Mouse (Mus musculus) neural tube, embryonic 11.5 days (tissue): ENCODE results near the gene Frem1. TPM values are rescaled to one million over a fixed set of nuclear protein-coding genes. Genes with fewer than 3 reads are reported as not detected.

Experiments
- ATAC-seq: fragments of 200-750 bp; cut with Nextera tagmentation; 2 replicates; pipeline ENCODE4 v1.8.0; 2017; ENCODE audit warnings: moderate number of reproducible peaks, mild to moderate bottlenecking, moderate TSS enrichment, moderate library complexity; ENCODE audit not compliant: insufficient read depth, low FRiP score, low TSS enrichment
- DNase-seq: peaks from one replicate; pipeline ENCODE4 v3.0.0-alpha.2; 2015; ENCODE audit warnings: low spot score
- H3K27ac ChIP-seq: fragments of 300-500 bp; sonication (generic); 2 replicates; pipeline ENCODE4 v1.5.1; 2014; ENCODE audit warnings: low read depth, mild to moderate bottlenecking, low read length
- H3K27me3 ChIP-seq: fragments of 300-500 bp; sonication (generic); 2 replicates; pipeline ENCODE4 v1.6.1; 2014; ENCODE audit warnings: mild to moderate bottlenecking, low read length, mixed read lengths; ENCODE audit not compliant: control insufficient read depth, insufficient read depth
- H3K36me3 ChIP-seq: fragments of 300-500 bp; sonication (generic); 2 replicates; pipeline ENCODE4 v1.6.1; 2014; ENCODE audit warnings: mild to moderate bottlenecking, low read length, moderate library complexity, mixed read lengths; ENCODE audit not compliant: control insufficient read depth, insufficient read depth
- H3K4me1 ChIP-seq: fragments of 300-500 bp; sonication (generic); 2 replicates; pipeline ENCODE4 v1.6.1; 2014; ENCODE audit warnings: low read length, mixed read lengths; ENCODE audit not compliant: control insufficient read depth, insufficient read depth
- H3K4me2 ChIP-seq: fragments of 300-500 bp; sonication (generic); 2 replicates; pipeline ENCODE4 v1.6.1; 2014; ENCODE audit warnings: low read depth, mild to moderate bottlenecking, moderate library complexity
- H3K4me3 ChIP-seq: fragments of 300-500 bp; sonication (generic); 2 replicates; pipeline ENCODE4 v1.5.1; 2014; ENCODE audit warnings: low read depth, low read length
- H3K9ac ChIP-seq: fragments of 300-500 bp; sonication (generic); 2 replicates; pipeline ENCODE4 v1.6.1; 2014; ENCODE audit warnings: mild to moderate bottlenecking, low read length
- H3K9me3 ChIP-seq: fragments of 300-500 bp; sonication (generic); 2 replicates; pipeline ENCODE4 v1.6.1; 2016; ENCODE audit warnings: low read length; ENCODE audit not compliant: control insufficient read depth
- WGBS: fragments of 180-500 bp; shearing (Covaris S2); extraction: QIAGEN DNeasy Blood & Tissue Kit; methylation state at CpG from one replicate; pipeline ENCODE4 v1.1.7; 2014; 5-methylcytosine and 5-hydroxymethylcytosine counted together
- polyA plus RNA-seq: library from polyadenylated mRNA; unstranded; fragments of >200 nt; fragmentation: Nextera tagmentation; extraction: Ambion mirVana; gene quantifications from 2 replicates; pipeline ENCODE4 v1.2.1, GENCODE M21; 2014

Gene Frem1
- polyA plus RNA-seq, 1 experiment from 2014 or later = 4.1 TPM

DNA sequence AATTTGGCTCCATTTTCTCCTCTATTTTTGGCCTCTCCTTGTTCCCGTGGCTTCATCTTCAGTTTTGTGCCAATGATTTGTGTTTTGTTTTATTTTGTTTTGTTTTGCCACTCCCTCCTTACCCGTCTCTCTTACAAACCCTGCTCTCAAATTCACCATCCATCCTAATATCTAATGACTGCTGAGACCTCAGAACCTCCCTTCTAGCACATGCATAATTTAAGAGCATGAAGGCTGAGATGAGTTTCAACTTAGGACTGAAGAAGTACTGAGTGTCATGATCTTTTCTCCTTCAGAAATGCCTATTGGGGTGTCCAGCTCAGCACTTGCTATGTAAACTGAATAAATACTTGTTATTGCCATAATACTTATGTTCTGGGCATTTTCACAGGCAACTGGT is 37.6 kb downstream of the Frem1 start:
- no peaks in the 10 kb centered on the region for H3K9me3 ChIP-seq
- no peaks in the 10 kb centered on the region for H3K4me1 ChIP-seq
- ATAC-seq = no peak
- no peaks in the 10 kb centered on the region for H3K27me3 ChIP-seq
- DNase-seq = no peak
- H3K4me3 ChIP-seq = no peak overlapping the region
- no peak overlapping the region for H3K4me2 ChIP-seq
- no peaks in the 10 kb centered on the region for H3K36me3 ChIP-seq
- H3K9ac ChIP-seq = no peak overlapping the region
- WGBS = 83% methylated on average over 2 of the region's 2 CpGs
- H3K27ac ChIP-seq = no peak overlapping the region

DNA sequence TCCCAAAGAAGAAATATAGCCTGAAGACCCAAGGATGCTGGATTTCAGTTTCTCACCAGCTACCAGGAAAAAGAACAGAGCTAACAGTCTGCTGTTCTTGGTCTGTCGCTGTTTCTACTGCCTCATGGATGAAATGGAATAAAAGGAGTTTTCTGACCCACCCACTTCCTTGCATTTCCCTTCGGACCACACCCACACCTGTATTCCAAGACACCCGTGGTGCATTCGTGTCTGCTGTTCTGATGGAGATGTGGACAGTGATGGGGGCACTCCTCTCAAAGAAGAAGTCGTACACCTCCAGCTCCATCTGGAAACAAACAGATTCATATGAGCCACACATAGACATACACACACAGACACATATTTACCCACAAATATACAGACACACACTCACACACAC is 48.1 kb downstream of the Frem1 start:
- Histone ChIP-seq H3K27me3 (no peaks in the 10 kb centered on the region), H3K9ac (no peak overlapping the region), H3K4me1 (no peaks in the 10 kb centered on the region), H3K9me3 (no peaks in the 10 kb centered on the region), H3K4me2 (no peak overlapping the region), H3K4me3 (no peak overlapping the region), H3K36me3 (no peaks in the 10 kb centered on the region), H3K27ac (no peak overlapping the region)
- ATAC-seq = no peak
- WGBS = 89% methylated on average over 5 of the region's 5 CpGs
- DNase-seq = no peak

DNA sequence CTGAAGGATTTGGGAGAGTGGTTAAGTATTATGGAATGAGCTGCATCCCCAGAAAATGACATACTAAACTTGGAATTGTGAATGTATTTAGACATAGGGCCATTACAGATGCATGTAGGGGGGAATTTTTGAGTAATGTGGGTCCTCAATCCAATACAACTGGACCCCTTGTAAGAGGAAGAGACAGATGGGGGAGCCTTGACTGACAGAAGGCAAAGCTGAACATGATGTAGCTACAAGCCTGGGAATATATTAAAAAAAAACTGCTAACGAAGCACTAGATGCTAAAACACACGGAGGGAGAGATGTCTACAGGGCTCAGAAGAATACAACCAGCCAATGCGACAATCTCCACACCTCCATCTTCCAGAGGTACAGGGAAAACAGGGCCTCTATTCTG is 60.1 kb downstream of the Frem1 start:
- 90% methylated on average over 3 of the region's 3 CpGs for WGBS

DNA sequence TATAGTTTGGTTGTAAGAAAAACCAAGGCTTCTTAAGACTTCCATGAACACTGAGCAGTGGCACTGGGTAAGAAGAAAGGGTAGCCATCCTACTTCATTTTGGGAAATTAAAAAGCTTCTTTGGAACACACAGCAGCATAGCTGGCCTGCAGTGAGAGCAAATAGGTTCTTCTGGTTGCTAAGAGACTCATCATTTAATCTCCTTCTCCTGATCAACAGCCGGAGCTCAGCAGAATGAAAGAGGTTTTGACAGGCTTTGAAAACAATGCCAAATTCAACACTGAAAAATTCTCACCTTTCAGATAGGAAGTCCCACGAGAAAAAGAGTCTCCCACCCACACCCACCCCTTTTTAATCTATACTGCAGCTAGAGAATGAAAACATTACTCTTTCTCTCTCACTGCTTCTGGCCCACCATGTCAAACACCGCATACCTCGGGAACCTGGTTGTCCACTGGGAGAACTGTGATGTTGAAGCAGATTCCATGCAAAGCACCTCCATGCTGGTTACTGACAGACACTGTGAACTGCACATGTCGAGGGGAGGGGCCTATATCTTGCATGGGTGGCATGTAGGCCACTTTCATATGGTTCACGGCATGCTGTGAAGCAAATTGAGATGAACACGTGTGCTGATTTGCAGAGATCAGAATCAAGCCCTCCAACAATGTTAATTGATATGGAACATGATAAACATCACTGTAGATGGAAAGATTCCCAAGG is 61.0 kb downstream of the Frem1 start:
- Histone ChIP-seq H3K9me3 (no peaks in the 10 kb centered on the region), H3K4me2 (no peak overlapping the region), H3K9ac (no peak overlapping the region), H3K36me3 (no peaks in the 10 kb centered on the region), H3K4me1 (no peaks in the 10 kb centered on the region), H3K27me3 (no peaks in the 10 kb centered on the region), H3K27ac (no peak overlapping the region), H3K4me3 (no peak overlapping the region)
- no peak for DNase-seq
- ATAC-seq = no peak
- 75% methylated on average over 7 of the region's 7 CpGs for WGBS

More for the DNA sequence above, 60.1 kb downstream of the Frem1 start:
- no peaks in the 10 kb centered on the region for H3K36me3 ChIP-seq
- H3K4me3 ChIP-seq = no peak overlapping the region
- DNase-seq = no peak
- no peak for ATAC-seq
- H3K4me2 ChIP-seq = no peak overlapping the region
- no peak overlapping the region for H3K27ac ChIP-seq
- no peak overlapping the region for H3K9ac ChIP-seq
- no peaks in the 10 kb centered on the region for H3K4me1 ChIP-seq
- no peaks in the 10 kb centered on the region for H3K27me3 ChIP-seq
- H3K9me3 ChIP-seq = no peaks in the 10 kb centered on the region

DNA sequence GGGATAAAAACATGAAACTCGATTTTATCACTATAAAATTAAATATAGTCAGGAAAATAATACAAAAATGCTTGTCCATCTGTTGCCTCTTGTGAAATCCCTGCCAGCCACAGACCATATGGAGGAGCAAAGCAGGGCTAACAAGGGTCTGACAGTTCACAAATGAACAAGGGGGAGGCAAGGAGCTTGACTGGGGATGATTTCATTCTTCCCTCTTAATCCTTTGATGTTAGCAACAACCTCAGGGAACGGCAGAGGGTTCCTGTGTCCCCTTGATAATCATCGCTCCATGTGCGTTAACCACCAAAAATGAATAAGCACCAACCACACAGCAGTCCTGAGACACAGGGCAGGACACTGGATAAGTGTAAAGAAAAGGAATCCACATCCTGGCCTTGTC is 79.8 kb downstream of the Frem1 start:
- Histone ChIP-seq H3K36me3 (no peaks in the 10 kb centered on the region), H3K4me2 (no peak overlapping the region), H3K9ac (no peak overlapping the region), H3K27ac (no peak overlapping the region), H3K27me3 (no peaks in the 10 kb centered on the region), H3K9me3 (no peaks in the 10 kb centered on the region), H3K4me3 (no peak overlapping the region), H3K4me1 (no peaks in the 10 kb centered on the region)
- no peak for ATAC-seq
- DNase-seq = no peak
- 66% methylated on average over 4 of the region's 4 CpGs for WGBS

DNA sequence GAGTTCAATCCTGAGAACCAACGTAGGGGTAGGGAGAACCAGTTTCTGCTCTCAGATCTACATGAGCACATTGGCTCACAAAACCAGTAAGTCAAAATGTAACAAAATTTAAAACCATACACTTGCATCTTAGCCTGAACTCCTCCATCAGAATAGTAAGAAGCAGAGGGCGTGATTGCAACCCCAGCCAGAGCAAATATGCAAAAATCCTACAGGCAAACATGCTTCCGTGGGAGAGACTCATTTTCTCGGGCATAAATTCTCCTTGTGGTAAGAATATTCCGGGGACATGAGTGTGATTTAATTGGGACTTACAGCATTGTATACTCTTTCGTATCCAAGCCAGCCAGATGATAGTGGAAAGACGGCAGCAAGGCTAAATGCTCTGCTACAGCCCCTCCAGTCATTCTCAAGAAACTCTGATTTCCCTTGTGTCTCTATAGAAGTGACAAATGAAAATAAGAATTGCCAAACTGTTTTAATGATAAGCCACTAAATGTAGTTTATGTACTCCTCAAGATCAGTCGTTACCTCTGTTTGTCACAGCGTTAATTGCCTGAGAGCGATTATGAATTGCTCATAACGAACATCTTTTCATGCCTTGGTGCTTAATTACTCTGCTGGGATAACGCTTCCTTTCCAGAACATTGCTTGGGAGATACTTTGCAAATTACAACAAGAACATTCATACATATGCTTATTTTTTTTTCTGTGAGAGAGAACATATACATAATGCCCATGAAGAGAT is 81.1 kb downstream of the Frem1 start:
- no peaks in the 10 kb centered on the region for H3K27me3 ChIP-seq
- H3K4me1 ChIP-seq = no peaks in the 10 kb centered on the region
- H3K9me3 ChIP-seq = no peaks in the 10 kb centered on the region
- 87% methylated on average over 12 of the region's 12 CpGs for WGBS
- no peaks in the 10 kb centered on the region for H3K36me3 ChIP-seq
- DNase-seq (no peak), ATAC-seq (no peak)
- H3K27ac ChIP-seq = no peak overlapping the region
- H3K4me3 ChIP-seq = no peak overlapping the region
- no peak overlapping the region for H3K4me2 ChIP-seq
- no peak overlapping the region for H3K9ac ChIP-seq

DNA sequence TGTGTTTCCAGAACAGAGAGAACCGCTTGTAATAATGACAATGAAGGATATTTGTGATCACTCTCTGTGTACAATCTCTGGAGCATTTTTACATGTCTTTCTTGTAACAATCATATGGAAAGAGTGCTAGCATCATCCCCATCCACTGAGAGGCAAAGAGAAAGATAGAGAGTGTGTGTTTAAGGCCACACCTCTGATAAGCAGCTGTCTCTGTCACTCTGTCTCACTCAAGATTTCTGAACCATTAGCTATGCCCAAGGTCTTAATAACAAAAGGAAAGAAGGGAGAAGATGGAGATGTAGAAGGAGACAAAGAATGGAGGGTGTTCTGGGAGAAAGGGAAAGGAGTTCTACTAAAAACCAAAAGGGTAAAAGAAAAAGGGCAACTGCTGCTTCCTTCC is 91.1 kb downstream of the Frem1 start:
- Histone ChIP-seq H3K27ac (no peak overlapping the region), H3K36me3 (no peaks in the 10 kb centered on the region), H3K9me3 (no peaks in the 10 kb centered on the region), H3K4me3 (no peak overlapping the region), H3K27me3 (no peaks in the 10 kb centered on the region), H3K9ac (no peak overlapping the region), H3K4me1 (no peaks in the 10 kb centered on the region), H3K4me2 (no peak overlapping the region)
- ATAC-seq = no peak
- no peak for DNase-seq
- WGBS = 79% methylated on average over 1 of the region's 1 CpGs

DNA sequence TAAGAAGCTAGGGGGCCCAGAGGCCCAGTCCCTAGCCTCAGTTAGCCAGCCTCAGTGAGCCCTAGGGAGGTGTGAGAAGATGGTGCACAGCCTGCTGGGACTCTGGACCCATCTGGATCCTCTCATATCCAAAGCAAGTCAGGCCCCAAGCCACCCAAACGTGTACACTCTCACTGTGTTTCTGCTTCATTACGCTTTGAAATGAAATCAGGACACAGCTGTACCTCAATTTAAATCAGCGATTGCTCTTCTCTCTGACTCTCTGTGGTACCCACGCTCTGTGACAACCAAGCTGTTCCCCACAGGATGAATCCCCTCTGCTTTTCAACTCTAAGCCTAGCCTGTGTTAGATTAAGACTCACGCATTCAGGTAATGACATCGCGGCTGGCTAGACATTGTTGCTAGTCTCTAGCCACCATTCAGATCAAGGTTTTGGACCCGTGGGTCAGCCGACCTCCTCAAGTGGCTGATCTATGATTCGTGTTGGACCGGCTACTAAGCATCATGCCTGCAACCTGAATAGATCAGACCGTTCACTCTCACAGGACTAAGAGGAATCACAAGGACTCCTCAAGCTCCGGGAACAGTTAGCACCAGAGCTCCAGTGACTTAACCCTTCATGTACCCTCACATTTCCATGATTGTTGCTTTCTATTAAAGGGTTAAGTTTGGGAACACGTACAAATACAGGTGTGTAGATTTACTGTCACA is 94.2 kb downstream of the Frem1 start:
- ATAC-seq (no peak), DNase-seq (no peak)
- Histone ChIP-seq H3K4me3 (no peak overlapping the region), H3K9me3 (no peaks in the 10 kb centered on the region), H3K4me1 (no peaks in the 10 kb centered on the region), H3K27ac (no peak overlapping the region), H3K27me3 (no peaks in the 10 kb centered on the region), H3K36me3 (no peaks in the 10 kb centered on the region), H3K4me2 (no peak overlapping the region), H3K9ac (no peak overlapping the region)
- WGBS = 82% methylated on average over 14 of the region's 14 CpGs
